Mouse (Mus musculus): Measurements from ENCODE around the gene Fbxo6. TPM values are rescaled to one million over a fixed set of nuclear protein-coding genes. Genes with fewer than 3 reads are reported as not detected.
"Not testable (repeated sequence)": the region's sequence is repeated elsewhere in the genome, so short reads cannot be mapped to it uniquely, and the experiment has no call there.

Fbxo6 gene
- polyA plus RNA-seq, 2 experiments from 2014 or later: 44.1 to 56.6 TPM

DNA sequence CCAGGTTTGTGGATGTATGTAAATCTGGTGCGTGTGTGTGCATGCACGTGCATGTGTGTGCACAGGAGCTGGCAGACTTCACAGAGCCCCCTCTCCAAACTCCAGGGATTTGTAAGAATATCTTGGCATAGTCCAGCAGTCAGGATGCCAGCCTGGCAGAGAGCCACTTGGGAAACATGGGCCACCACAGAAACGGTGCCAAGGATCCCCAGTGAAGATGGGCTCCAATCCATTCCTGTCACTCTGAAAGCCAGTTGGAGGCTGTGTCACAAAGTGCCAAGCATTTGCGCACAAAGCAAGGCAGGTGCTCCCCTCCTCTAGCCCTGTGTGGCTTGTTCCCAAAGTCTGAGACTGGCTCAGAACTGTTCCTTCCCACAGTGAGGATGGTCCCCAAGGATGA lies 30.6 kb downstream of the Fbxo6 start:
- no peak for ATAC-seq

DNA sequence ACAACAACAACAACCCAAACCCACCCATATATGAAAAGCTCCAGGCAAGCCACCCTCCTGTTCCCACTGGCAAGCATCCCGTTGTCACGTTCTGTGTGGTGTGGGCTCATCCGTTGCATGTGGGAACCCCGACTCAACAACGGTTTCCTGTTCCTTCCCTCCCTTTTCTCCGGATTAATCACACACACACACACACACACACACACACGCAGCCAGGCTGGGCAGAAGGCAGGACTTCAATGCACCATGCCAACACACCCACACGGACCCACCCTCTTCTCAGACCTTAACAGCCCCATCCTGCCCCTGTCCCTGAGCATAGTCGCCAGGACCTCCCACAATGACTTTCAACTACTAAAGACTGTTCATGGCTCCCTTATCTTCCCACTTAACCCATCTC lies 31.4 kb downstream of the Fbxo6 start:
- no peak for ATAC-seq

DNA sequence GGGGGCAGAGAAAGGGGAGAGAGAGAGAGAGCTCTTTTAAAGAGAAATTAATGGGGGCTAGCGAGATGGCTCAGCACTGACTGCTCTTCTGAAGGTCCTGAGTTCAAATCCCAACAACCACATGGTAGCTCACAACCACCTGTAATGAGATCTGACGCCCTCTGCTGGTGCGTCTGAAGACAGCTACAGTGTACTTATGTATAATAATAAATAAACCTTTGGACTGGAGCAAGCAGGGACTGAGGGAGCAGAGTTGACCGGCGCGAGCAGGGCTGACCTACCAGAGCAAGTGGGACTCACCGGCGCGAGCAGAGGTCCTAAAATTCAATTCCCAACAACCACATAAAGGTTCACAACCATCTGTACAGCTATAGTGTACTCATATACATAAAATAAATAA lies 32.4 kb downstream of the Fbxo6 start:
- ATAC-seq: not testable (repeated sequence)

DNA sequence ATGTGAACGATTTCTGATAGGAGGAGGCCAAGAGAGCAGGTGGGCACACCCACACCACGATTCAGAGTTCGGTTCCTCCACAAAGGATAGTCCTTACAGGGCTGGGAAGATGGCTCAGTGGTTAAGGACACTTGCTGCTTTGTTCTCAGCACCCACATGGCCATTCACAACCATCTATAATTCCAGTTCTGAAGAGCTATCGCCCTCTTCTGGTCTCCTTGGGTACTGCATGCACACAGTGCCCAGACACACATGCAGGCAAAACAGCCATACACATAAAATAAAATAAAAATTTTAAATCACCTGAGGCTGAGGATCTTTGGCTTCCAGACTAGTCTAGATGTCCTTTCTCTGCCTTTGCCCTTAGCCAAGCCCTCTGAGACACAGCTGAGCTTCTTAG lies 34.5 kb downstream of the Fbxo6 start:
- no peak for ATAC-seq

DNA sequence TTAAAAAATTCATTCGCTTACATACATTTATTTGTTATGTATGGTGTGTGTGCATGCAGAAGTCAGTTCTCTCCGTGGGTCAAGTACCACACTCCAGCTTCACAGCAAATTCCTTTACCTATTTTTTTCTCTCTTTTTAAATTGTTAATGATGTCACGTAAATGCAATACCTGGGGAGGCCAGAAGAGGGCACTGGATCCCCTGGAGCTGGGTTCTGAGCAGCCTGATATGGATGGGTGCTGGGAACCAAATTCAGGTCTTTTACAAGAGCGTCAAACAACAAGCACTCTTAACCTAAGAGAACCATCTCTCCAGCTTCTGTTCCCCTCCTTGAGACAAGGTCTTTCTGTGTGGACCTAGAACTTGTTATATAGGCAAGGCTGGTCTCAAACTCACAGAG lies 35.3 kb downstream of the Fbxo6 start:
- no peak for ATAC-seq

DNA sequence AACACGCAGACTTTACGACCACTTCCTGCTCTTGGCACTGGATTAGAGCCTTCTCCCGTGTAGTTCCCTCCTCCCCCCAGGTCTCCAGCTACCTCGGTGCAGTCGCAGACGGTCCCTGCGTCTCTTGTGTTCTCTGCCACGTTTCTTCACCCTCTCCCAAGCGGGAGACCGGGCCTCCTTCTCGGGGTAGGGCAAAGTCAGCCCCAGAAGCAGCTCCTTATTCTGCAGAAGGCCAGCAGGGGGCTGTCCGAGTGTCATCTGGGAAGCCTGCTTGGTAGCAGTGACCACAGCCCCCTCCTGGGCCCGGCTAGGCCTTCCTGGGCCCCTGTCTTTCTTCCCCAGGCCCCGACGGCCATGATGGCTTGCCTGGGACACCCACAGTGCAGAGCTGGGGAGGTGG lies 36.5 kb downstream of the Fbxo6 start:
- peak; percentile 46 for ATAC-seq

DNA sequence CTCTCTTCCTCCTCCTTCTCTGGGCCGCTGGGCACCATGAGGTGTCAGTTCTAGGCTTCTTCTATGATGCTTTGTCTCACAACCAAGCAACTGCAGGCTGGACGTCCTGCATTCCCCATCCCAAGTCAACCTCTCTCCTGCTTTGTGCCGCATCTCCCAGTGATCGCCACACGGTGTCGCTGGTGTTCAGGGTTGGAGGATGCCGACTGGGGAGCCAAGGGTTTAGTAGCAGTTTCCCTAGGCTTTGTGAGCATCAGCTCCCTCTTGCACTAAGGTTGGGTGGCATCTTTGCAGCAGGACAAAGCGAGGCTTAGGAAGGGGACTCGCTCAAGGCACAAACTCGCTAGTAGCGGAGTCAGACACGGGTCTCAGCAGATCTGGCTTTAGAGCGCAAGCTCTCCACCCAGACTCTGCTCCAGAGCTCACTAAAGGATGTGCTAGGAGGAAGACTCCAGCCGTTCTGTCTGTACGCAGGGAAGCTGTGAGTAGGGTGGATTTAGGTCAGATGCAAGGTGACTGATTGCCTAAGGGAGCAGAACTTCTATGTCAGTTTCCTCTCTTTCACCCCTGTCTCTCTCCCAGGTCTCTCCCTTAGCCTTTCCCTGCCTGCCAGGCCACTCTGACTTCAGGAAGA lies 37.1 kb downstream of the Fbxo6 start:
- peak; percentile 95 for ATAC-seq

DNA sequence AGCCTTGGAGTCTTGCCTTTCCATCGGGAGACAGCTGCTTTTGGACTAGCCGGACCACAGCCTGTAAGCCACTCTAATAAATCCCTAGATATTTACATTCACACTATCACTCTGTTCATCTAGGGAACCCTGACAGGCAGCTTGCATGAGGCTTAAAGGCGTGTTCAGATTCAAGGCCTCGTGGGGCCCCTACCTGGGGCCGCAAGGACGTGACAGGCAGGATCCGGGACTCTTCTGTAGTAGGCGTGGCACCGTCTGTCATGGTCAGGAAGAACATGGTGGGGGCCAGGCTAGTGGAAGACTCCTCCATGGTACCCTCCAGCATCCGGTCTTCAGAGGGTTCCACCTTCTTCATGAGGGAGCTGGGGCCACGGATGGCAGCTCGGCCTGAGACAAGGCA lies 39.4 kb downstream of the Fbxo6 start:
- ATAC-seq: no peak

DNA sequence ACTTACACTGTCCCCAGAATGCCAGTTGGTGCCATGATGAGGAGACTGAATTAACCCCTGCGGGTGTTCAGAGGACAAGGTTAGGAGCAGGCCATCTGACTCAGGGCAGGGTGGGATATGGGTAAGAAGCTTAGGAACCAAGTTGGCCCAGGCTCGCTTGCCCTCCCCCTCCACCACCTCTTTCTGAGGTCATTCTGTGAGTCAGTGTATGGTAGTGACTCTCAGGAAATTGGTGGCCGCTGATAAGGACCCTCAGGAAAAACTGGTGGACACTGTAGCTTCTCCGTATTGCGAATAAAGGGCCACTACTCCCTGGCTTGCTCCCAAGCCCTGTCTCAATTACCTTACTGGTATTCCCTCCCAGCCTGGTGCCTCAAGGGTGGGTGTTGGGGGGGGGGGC lies 42.7 kb downstream of the Fbxo6 start:
- ATAC-seq: no peak

DNA sequence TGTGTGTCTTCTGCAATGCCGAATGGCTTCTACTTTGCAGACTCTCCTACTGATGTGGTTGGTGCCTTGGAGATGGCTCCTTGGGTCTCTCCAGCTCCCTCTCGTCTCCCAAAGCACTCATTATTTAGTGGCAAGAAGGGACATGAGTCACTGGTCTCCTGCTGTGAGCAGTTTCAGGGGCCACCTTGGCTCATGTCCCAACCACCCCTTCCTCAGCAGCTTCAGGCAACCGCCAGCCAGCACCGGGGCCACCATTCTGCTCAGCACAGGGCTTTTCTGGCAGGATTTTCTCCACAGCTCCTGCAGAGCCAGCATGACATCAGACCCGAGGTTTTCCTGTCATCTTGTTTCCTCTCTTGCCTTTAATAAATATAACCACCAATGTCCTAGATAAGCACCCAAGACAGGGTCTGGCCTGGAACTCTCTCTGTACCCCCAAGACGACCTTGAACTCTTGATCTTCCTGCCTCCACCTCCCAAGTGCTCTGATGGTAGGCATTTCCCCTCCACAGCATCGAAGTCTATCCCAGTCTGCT lies 43.3 kb downstream of the Fbxo6 start:
- ATAC-seq: no peak

DNA sequence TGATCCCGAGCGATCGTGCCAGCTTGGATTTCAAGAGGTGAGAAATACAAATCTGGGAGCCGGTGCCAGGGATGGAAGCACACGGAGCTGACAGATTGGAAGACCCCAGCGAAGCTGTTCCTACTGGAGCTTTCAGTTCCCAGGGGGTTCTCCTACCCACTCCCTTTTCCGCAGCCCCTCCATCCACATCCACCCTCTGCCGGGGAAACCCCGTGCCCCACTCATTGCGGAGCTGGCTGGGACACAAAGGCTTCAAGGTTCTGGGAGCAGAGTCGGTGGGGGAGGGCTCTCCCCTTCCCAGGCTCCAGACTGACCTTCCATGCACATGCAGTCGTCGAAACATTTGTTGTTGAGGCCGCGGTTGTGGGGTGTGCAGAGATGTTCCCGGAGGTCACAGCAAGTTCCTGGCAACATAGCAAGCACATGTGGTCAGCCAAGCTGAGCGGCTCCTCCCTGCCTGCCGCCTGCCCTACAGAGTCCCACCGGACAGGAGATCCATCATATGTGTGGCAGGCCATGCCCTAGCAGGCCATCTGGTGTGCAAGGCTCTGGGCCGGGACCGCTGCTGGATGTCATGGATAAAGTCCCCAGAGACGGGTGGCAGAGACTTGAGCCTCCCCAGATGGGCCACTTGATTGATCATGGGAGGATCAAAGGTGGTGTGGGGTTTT lies 44.2 kb downstream of the Fbxo6 start:
- ATAC-seq: no peak

DNA sequence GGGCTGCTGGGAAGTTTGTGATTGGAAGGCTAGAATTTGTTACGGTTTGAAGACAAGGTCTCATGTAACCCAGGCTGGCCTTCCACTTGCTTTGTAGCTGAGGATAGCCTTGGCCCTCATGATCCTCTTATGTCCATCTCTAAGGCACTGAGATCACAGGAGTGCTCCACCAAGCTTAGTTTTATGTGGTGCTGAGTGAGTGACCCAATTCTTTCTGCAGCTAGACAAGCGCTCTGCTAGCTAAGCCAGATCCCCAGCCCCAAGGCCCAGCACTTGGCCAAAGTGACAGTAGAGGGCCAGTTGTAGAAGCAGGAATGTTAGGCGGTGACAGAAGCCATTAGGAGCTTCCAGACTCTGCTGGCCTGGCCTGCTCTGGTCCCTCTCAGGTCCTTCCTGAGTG lies 47.8 kb downstream of the Fbxo6 start:
- no peak for ATAC-seq

DNA sequence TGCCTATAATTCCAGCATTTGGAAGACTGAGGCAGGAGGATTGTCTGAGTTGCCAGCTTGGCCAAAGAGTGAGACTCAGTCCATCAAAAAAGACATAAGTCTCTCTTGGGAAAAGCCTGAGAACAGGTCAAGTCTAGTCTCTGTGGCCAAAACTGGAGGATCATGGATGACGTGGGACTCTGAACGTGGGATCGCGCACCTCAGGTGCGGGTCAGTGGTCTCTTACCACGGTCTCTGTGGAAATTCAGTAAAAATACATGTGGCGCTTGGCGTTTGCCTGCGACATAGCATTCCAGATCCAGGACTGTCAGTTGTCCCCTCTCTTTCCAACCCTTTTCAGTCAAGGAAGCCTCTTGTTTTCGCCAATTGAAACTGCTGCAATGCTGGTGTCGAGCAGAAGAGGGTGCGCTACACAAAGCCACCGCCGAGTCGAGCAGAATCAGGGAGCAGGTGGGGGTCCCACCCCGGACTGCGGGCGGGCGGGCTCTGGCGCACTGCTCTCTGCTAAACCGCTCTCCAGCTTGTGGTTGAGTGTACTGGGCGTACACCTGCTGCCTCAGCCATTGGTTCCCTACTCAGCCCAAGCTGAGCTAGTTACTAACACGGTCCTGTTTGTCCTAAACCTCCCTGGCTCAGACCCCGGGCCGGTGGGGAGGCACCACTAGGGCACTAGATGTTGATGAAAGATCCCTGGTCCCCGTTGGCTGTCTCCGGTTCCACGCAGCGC lies 50.0 kb downstream of the Fbxo6 start:
- peak; percentile 81 for ATAC-seq

DNA sequence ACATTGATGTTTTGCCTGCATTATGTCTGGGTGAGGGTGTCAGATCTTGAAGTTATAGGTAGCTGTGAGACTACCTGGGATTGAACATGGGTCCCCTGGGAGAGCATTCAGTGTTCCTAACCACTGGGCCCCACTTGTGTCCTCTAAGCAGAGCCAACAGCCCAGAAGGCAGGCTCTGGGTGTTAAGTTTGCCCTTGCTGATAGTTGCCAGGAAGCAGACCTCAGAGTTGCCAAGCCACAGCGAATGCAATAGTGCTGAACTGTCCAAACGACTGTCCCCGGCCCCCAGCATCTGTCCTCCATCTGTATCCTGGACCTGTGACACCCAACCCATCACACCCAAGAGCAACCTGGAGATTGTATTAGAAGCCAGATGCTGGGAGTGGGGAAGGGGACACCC lies 53.3 kb downstream of the Fbxo6 start:
- ATAC-seq: no peak

DNA sequence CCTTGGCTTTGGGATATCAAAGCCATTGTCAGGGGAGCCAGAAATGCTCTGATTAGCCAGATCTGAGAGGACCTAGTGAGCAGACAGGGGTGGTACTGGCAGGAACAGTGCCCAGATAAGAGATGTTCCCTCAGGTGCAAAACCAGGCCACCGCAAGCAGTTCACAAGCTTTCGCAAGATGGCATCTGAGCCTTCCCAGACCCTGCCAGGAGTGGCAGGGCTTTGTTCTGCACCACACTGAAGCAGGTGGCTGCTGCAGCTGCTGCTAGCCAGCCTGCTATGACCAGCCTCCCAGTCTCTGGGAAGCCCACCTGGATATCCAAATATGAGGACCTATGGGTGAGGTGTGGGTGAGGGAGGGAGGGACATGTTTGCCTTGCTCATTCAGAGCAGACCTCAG lies 54.0 kb downstream of the Fbxo6 start:
- ATAC-seq: no peak

Other genes with a start within 250 kb of the Fbxo6 start
- gene Mfn2, start 247.4 kb downstream of the Fbxo6 start, polyA plus RNA-seq (2017; shearing (Covaris generic)): 10 to 100 TPM; 19.5 to 31.9 TPM
- gene Plod1, start 215.4 kb downstream of the Fbxo6 start, polyA plus RNA-seq (2017; shearing (Covaris generic)): 1 to 10 TPM; 5.2 to 8.7 TPM
- gene 2510039O18Rik, start 211.2 kb downstream of the Fbxo6 start, polyA plus RNA-seq (2017; shearing (Covaris generic)): 1 to 10 TPM; 8.3 to 9.4 TPM
- gene Nppb, start 166.4 kb downstream of the Fbxo6 start, polyA plus RNA-seq (2017; shearing (Covaris generic)): not detected
- not detected for gene Nppa, start 151.4 kb downstream of the Fbxo6 start, polyA plus RNA-seq (2017; shearing (Covaris generic))
- gene Clcn6, start 113.3 kb downstream of the Fbxo6 start, polyA plus RNA-seq (2017; shearing (Covaris generic)): 1 to 10 TPM; 4.2 to 5.5 TPM
- gene Mthfr, start 113.1 kb downstream of the Fbxo6 start, polyA plus RNA-seq (2017; shearing (Covaris generic)): 10 to 100 TPM in 1 of 2 experiments, 1 to 10 TPM in 1; 6.8 to 23.1 TPM
- gene Agtrap, start 64.1 kb downstream of the Fbxo6 start, polyA plus RNA-seq (2017; shearing (Covaris generic)): 10 to 100 TPM; 19.0 to 20.0 TPM
- 10 to 100 TPM; 35.8 to 41.2 TPM for gene Mad2l2, start 21.8 kb downstream of the Fbxo6 start, polyA plus RNA-seq (2017; shearing (Covaris generic))
- gene Draxin, start 21.4 kb downstream of the Fbxo6 start, polyA plus RNA-seq (2017; shearing (Covaris generic)): not detected
- gene Fbxo44, start 8.3 kb upstream of the Fbxo6 start, polyA plus RNA-seq (2017; shearing (Covaris generic)): 1 to 10 TPM; 2.2 to 2.6 TPM
- gene Fbxo2, start 8.5 kb upstream of the Fbxo6 start, polyA plus RNA-seq (2017; shearing (Covaris generic)): not detected
- gene Disp3, start 135.8 kb upstream of the Fbxo6 start, polyA plus RNA-seq (2017; shearing (Covaris generic)): not detected

All from CD4-positive, CD25-positive, alpha-beta regulatory T cell, adult 4 months (primary cell).